Mouse (Mus musculus) layer of hippocampus, adult 9-10 months (tissue): ENCODE measurements around the gene Pwwp2b.
A peak's percentile ranks its signal among the peaks of the same experiment; 100 is the strongest.

ENCODE experiments used
- DNase-seq: peaks from one replicate; pipeline ENCODE4 v3.0.0; 2022; ENCODE audit warnings: low spot score

Gene Pwwp2b

DNA sequence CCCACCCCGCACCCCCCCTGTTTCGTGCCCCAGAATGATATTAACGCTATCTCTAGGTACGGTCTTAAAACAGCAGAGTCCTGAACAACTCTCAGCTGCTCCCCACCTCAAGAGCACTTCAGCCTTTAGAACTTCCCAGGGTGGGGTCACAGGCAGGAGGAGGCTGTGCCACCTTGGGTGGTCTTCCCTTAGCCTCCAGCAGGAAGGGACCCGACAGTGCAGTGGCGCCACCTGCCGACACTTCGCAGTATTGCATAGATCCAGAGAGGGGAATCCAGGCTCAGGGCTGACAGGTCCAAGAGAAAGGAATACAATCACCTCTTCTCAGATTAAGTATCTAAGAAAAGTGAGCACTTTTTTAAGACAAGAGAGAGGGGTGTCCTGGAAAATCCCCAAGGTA, 51.1 kb downstream of the Pwwp2b start:
- DNase-seq, result peak; percentile 51

DNA sequence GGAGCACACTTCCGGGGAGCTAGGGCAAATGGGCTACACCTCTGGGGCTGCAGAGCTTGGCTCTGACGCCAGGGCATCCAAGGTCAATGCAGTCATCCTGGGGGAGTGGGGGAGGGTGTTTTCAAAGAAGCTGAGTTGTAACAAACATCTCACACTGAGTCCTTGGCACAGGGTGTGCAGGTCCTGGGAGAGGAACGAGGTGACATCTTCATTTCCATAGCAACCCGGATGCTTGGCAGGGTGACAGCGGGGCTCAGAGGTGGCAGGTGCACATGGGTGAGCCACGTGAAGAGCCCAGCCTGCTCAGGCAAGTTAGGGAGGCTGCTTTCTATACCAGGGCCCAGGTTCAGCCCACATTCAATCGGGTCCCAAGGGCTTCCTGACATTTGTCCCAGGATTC, 52.1 kb downstream of the Pwwp2b start:
- no peak for DNase-seq

DNA sequence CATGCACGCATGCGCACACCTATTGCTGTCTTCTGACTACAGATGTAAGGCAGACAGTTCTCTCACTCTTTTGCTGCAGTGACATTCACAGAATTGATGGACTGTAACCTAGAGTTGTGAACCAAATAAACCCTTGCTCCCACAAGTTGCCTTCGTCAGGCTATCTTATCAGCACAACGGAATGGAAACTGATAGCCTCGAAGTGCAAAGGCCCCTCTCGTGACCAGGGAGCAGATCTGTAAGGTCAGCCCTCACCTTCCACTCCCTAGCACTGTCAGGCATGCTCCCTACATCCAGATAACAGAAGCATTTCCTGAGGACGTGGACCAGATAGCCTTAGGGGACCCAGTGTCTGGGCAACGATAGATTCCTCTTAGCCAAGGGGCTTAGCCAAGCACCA, 53.2 kb downstream of the Pwwp2b start:
- DNase-seq, result no peak

DNA sequence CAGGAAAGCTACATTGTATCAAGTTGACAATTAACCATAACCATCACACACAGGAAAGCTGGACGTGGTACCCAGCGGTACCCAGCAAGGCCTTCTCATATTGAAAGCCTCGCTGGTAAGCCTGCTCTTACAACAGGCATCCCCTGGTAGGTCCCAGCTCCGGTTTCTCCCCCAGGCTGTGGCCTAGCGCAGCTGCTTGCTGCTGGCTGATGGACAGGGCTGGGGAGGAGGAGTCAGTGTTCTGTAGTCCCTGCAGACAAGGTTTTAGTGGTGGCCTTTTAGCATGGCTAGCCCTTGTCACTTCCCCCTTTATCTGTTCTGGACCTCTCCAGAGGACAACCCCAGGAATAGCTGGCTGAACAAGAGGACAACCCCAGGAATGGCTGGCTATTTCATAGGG, 54.0 kb downstream of the Pwwp2b start:
- DNase-seq, result no peak

DNA sequence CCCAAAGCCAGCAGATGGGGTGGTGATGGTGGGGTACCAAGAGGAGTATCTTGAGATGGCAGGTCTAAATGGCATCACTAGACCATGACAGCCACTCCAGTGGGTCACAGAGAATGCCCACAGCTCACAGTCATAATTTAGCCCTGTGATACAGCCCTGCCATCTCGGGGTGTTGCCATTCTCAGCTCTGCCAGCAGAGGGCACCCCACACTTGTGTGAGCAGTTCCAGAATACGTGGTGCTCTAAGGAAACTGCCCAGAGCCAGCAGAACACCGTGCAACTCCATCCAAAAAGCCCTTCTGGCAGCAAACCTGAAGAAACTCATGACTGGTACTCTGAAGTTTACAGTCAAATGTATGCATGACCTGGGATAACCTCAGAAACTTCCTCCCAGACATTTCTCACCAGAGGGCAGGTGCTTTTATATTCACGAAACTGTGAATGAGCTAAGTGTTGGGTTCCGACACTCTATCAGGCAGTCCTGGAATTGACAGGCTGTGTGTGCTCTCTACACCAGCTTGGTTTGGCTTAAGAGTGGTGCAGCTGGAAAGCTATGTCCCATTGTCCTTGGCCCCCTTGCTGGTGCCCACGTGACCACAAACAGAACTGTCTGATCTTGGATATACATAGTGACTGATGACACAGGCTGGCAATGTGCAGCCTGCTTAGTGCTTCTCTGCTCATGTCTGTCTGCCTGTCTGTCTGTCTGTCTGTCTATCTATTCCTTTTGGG, 55.2 kb downstream of the Pwwp2b start:
- DNase-seq, result peak; percentile 94

DNA sequence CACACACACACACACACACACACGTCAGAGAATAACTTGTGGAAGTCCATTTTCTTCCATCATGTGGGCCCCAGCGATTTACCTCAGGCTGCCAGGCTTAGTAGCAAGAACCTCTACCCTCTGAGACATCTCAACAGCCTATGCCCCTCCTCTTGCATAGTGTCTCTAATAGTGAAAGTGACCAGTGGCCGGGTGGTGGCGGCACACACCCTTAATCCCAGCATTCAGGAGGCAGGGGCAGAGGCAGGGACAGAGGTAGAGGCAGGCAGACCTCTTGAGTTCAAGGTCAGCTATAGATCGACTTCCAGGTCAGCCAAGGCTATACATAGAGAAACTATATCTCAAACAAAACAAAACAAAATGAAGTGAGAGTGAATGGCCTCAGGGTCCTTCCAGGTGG, 56.0 kb downstream of the Pwwp2b start:
- DNase-seq, result no peak

DNA sequence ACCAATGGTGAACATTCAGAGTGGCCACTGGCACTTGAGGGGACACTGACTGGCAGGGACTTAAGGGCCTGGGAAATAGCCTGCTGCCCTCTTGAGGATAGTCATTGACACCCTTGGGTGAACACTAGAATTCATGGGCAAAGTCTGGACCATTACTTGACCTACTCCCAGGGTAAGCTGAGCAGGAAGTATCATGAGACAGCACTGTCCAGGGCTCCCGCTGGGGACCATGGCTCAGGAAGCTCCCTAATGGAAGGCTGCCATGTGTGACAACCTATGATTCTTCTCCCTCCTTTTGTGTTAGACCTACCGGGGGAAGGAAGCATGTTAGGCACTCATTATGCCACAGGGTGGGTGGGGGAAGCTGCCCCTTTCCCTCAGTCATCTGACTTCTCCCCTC, 58.8 kb downstream of the Pwwp2b start:
- no peak for DNase-seq

DNA sequence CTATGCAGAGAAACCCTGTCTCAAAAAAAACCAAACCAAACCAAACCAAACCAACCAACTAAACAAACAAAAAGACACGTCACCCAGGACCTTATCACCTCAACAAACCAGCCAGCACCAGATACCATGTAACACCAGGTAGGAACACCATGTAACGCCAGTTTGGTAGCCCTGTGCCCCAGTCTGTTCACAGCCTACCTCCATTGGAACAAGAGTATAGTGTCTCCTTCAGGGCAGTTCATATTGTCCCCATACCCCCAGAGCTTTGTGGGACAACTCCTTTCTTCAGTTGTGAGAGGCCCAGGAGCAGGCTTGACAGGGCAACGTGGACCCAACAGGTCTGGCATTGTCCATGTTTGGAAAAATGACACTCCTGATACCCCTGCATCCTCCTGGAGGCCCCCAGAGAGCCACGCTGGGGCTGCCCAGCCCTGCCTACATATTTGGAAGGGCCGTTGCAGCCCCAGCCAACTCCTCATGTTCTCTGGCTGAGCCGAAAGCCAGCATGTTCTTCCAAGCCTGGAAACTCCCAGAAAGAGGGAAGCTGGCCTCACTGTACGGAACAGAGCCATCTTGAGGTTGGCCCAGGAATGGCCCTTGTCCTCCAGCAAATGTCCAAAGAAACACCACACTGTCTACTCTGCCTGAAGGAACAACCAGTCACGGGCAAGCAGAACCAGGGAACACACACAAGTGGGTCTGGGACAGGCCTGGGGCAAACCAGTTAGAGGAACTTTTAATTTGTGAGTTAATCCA, 60.0 kb downstream of the Pwwp2b start:
- DNase-seq, result no peak

DNA sequence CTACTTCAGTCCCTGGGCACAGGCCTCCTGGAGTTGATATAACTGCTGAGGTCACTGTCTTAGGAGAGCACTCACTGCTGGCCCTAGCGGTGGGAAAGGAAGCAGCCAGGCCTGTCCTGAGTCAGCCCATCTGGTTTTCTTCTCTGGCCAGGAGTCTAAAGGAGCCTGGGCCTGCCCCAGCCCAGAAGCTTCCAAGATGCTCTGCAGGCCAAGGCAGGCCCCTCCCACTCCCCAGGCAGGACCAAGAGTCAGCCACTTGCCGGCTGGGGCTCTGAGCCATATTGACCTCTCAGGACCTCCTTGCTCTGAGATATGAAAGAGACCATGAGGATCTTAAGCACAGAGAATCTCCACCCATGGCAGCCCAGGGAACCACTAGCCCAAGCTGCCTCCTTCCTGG, 60.8 kb downstream of the Pwwp2b start:
- DNase-seq, result no peak

DNA sequence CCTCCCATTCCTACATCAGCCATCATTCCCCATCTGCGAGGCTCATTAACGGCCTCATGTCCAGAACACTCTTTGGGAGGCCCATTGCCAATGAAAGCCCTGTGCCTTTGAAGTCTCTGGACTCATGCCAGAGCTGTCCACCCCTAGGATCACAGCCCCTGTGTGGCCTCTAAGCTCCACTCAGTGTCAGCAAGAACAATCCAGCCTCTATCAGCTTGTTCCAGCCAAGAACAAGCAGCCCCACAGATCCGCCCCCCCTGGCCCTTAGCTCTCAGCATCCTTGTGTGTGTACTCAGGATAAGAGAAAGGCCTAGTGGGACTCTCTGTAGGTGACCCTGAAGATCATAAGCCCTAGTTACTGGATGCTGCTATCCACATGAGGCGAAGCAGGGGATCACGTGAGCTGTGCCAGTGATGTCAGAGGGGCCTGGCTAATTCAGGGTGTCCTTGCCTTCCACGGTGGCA, 62.2 kb downstream of the Pwwp2b start:
- DNase-seq, result no peak

DNA sequence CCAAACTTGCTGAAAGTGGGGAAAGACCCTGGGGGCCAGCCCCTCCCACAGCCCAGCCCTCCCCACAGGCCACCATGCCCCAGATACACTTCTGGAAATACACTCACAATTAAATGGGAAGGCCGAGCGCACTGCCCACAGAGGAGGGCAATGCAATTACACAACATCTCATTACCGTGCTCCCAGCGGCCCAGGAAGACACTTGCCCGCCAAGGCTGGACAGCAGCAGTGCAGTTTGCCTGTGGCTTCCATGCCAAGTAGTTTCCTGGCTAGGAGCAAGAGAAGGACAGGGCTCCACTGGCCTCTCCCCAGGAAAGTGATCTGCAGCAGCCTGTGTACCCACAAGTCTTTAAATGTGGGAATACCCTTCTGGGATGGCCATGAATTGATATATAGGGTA, 64.4 kb downstream of the Pwwp2b start:
- no peak for DNase-seq

DNA sequence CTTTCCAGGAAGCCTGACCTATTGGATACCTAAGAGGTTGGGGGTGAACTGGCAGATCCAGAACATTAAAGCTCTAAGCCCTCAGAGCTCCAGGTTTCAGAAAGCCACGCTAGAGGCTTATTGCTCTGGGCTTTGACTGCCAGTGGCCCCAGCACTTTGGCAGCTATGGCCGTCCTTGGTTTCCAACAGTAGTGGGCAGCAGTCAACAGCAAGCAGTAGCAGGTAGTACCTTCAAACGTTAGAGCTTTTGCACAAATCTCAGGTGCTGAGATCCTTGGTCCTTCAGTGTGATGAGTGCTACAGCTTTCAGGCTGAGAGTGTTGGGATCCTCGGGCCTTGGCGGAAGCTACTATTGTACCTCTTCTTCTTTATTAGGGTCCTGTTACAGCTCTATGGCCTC, 65.1 kb downstream of the Pwwp2b start:
- no peak for DNase-seq

DNA sequence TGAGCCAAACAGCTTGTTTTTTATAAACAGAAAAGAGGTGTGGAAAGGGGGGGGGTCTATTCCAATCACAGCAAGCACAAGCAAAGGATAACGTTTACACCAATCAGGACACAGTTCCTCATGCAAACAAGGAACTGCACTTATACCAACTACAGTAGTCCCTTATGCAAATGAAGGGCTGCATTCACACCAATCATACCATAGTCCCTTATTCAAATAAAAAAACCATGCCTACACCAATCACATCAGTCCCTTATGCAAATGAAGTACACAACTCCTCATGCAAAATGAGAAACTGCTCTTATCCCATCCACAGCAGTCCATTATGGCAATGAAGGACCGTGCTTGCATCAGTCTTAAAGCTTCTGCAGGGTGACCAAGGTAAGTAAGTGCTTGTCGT, 66.4 kb downstream of the Pwwp2b start:
- no peak for DNase-seq

DNA sequence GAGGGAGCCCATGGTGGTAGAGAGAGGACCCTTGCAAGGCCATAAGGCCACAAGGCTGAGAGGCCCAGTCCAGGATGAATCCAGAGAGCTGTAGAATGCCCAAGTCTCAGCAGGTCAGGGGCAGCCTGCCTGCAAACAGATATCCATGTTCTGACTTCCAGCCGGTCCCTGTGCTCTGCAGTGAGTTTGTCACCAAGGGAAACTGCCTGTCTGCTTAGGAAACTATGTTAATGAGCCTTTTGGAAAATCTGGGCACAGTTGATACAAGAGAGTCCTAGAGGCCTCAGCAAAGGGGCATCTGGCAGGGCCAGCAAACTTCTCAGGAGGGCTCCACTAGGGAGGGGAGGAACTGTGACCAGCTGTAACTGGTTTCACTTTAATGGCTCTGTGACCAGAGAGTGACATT, 70.7 kb downstream of the Pwwp2b start:
- DNase-seq, result no peak
